20 mouse cellular contexts compared by ENCODE assay signal in the genomic region with DNA sequence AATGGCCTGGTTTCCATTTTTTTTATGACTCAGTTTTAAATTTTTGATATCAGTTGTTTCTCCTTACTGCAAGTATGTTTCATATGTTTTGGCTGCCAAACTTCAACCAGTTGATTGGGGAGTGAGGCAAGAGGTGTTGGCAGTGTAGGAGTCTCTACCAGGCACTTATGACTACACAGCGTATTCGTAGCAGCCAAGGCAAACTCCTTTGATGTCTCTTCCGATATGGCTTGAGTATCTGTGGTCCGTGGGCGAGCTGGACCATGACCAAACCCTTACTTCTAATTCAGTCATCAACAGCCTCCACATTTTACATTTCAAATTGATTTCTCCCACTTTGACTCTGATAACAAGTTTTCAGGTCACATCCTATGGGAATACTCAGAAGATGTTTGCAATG. TPM values are rescaled to one million over a fixed set of nuclear protein-coding genes. Genes with fewer than 3 reads are reported as not detected.
DNase-seq lines count a peak whose midpoint lies in the region.
"Had no signal": no experiment of that assay in that cellular context is flagged by ENCODE, and none has a peak within 500 bp of the region (broad histone marks: within the 10 kb centered on the region; RNA-seq: fewer than 3 reads in every experiment).

No protein-coding gene starts in this region.

- DNase-seq in frontal cortex, adult 2 months (ENCODE audit: extremely low spot score in 1 of 2, low spot score in 1 of 2), result peak; percentile 36 to 67
- DNase-seq in frontal cortex, postnatal 25 days (ENCODE audit: low spot score in 2 of 2), result no peak
- DNase-seq in left cerebral cortex, postnatal 25 days (ENCODE audit: low spot score in 2 of 2), result peak; percentile 13 to 73
- no peak for DNase-seq in left cerebral cortex, postnatal 4 days
- peak; percentile 40 to 47 for DNase-seq in right cerebral cortex, adult 2 months (ENCODE audit: low spot score in 2 of 2)
- no peak for DNase-seq in right cerebral cortex, postnatal 10 days (ENCODE audit: low spot score in 2 of 2)
- peak; percentile 62 for DNase-seq in telencephalon, adult 2 months (ENCODE audit: low read depth, low spot score)
- DNase-seq in spleen, adult 18-20 months, result no peak
- DNase-seq: adrenal gland, postnatal 14 days; cerebellum, adult 11-12 months; cerebellum, adult 9-11 months; gastrocnemius, postnatal 10 days; kidney, adult 2 months; kidney, postnatal 4 days; liver, postnatal 0 days; lung, postnatal 14 days; thymus, postnatal 14 days had no signal

- intact Hi-C loops in left cerebral cortex, postnatal 25 days (cut with DNase I), result no loop called here
- intact Hi-C loops in left cerebral cortex, postnatal 4 days (cut with DNase I), result no loop called here

RNA-seq across cellular contexts. Expression of gene Sema5a, which starts 52.7 kb away (rescaled TPM):
- polyA plus RNA-seq in frontal cortex, adult 2 months (2012; rRNA removed), result 10.4 and 10.5 TPM in 2 replicates
- 10 to 100 TPM; 22.7 to 28.7 TPM for total RNA-seq in left cerebral cortex, postnatal 25 days (2021)
- 10 to 100 TPM; 21.2 to 26.5 TPM for total RNA-seq in left cerebral cortex, postnatal 4 days (2021)
- total RNA-seq: common myeloid progenitor, adult 5-6 weeks; megakaryocyte progenitor cell, adult 5-6 weeks; MEL had no signal

Comparison
In these comparisons a context has a peak if more than half of its experiments do, and no peak if none do; other contexts are left out.
1. DNase-seq: peak in frontal cortex, adult 2 months (2 of 2), left cerebral cortex, postnatal 25 days (2 of 2), right cerebral cortex, adult 2 months (2 of 2) and telencephalon, adult 2 months (single experiment); none in frontal cortex, postnatal 25 days (0 of 2), left cerebral cortex, postnatal 4 days (single experiment), right cerebral cortex, postnatal 10 days (0 of 2) and spleen, adult 18-20 months (0 of 2).